Mouse (Mus musculus) myocyte (in vitro differentiated cells): ENCODE results near the gene Rspo4.

Experiments used
- CEBPB ChIP-seq: IDR thresholded peaks from 2 replicates; pipeline ENCODE4 v1.6.1; 2011; ENCODE audit warnings: mild to moderate bottlenecking, moderate library complexity; ENCODE audit not compliant: poor library complexity, insufficient read depth, severe bottlenecking
- E2F4 ChIP-seq: IDR thresholded peaks from one replicate; pipeline ENCODE4 v1.6.1; 2011; ENCODE audit warnings: mild to moderate bottlenecking, control low read depth, moderate library complexity; ENCODE audit not compliant: insufficient read depth
- MAX ChIP-seq: IDR thresholded peaks from one replicate; pipeline ENCODE4 v1.6.1; 2011; ENCODE audit warnings: low read depth, mild to moderate bottlenecking, control low read depth
- MYOD1 ChIP-seq, 3 experiments: IDR thresholded peaks; one replicate each; pipeline ENCODE4 v1.6.1; 2011; ENCODE audit warnings: control low read depth in 2 of 3, low read depth in 2 of 3, mild to moderate bottlenecking in 2 of 3, moderate library complexity in 1 of 3; ENCODE audit not compliant: insufficient read length in 2 of 3, control insufficient read depth in 1 of 3
- MYOG ChIP-seq, 3 experiments: IDR thresholded peaks; one replicate each; pipeline ENCODE4 v1.6.1; 2011; ENCODE audit warnings: control low read depth in 2 of 3, low read depth in 2 of 3, mild to moderate bottlenecking in 2 of 3; ENCODE audit not compliant: insufficient read length in 2 of 3, control insufficient read depth in 1 of 3, insufficient read depth in 1 of 3
- POLR2A ChIP-seq: IDR thresholded peaks from one replicate; pipeline ENCODE4 v1.6.1; 2011; ENCODE audit warnings: low read depth, mild to moderate bottlenecking, control low read depth, moderate library complexity; ENCODE audit not compliant: insufficient read length
- POLR2AphosphoS2 ChIP-seq: IDR thresholded peaks from one replicate; pipeline ENCODE4 v1.6.1; 2011; ENCODE audit warnings: low read depth, control low read depth; ENCODE audit not compliant: insufficient read length
- REST ChIP-seq: IDR thresholded peaks from one replicate; pipeline ENCODE4 v1.6.1; 2011; ENCODE audit warnings: mild to moderate bottlenecking, control low read depth, moderate library complexity; ENCODE audit not compliant: insufficient read depth, insufficient read length
- SRF ChIP-seq: IDR thresholded peaks from one replicate; pipeline ENCODE4 v1.6.1; 2011; ENCODE audit warnings: low read depth; ENCODE audit not compliant: control insufficient read depth, insufficient read length
- TCF12 ChIP-seq: IDR thresholded peaks from one replicate; pipeline ENCODE4 v1.6.1; 2011; ENCODE audit warnings: mild to moderate bottlenecking, control low read depth; ENCODE audit not compliant: poor library complexity, insufficient read depth, severe bottlenecking
- TCF3 ChIP-seq: IDR thresholded peaks from one replicate; pipeline ENCODE4 v1.6.1; 2011; ENCODE audit warnings: low read depth, control low read depth; ENCODE audit not compliant: insufficient read length
- USF1 ChIP-seq: IDR thresholded peaks from one replicate; pipeline ENCODE4 v1.6.1; 2011; ENCODE audit warnings: low read depth, mild to moderate bottlenecking, control low read depth, moderate library complexity

- no peak for TF ChIP-seq E2F4
- TF ChIP-seq POLR2A = no peak
- TF ChIP-seq MAX = no peak
- no peak for TF ChIP-seq TCF12
- no peak for TF ChIP-seq REST
- TF ChIP-seq POLR2AphosphoS2 = no peak
- no peak for TF ChIP-seq TCF3
- no peak for TF ChIP-seq MYOD1 (IDR thresholded peaks at IDR 0.05; ENCODE audit: control insufficient read depth in 1 of 3, insufficient read length in 2 of 3, low read depth in 2 of 3)
- no peak for TF ChIP-seq USF1
- TF ChIP-seq CEBPB = no peak
- no peak for TF ChIP-seq MYOG (IDR thresholded peaks at IDR 0.05; ENCODE audit: control insufficient read depth in 1 of 3, insufficient read depth in 1 of 3, insufficient read length in 2 of 3, low read depth in 2 of 3)
- no peak for TF ChIP-seq SRF
Observed at GRCm38 (mm10) chr2:151916061-151916831, 73.5 kb downstream of the Rspo4 start.
